Mouse (Mus musculus) midbrain, embryonic 13.5 days (tissue): ENCODE measurements around the gene Pold4. TPM values are rescaled to one million over a fixed set of nuclear protein-coding genes. Genes with fewer than 3 reads are reported as not detected.

Experiments used
- ATAC-seq: fragments of 200-750 bp; cut with Nextera tagmentation; 2 replicates; pipeline ENCODE4 v1.8.0; 2017; ENCODE audit warnings: mild to moderate bottlenecking, moderate TSS enrichment, moderate library complexity
- H3K27ac ChIP-seq: fragments of 300-500 bp; sonication (generic); 2 replicates; pipeline ENCODE4 v1.5.1; 2015; ENCODE audit warnings: inconsistent platforms, mild to moderate bottlenecking, moderate library complexity
- H3K27me3 ChIP-seq: fragments of 300-500 bp; sonication (generic); 2 replicates; pipeline ENCODE4 v1.6.1; 2015; ENCODE audit warnings: mild to moderate bottlenecking, inconsistent platforms
- H3K36me3 ChIP-seq: fragments of 300-500 bp; sonication (generic); 2 replicates; pipeline ENCODE4 v1.6.1; 2015; ENCODE audit warnings: mild to moderate bottlenecking, inconsistent platforms
- H3K4me1 ChIP-seq: fragments of 300-500 bp; sonication (generic); replicated peaks from 2 replicates; pipeline ENCODE4 v1.6.1; 2015; ENCODE audit warnings: inconsistent platforms
- H3K4me2 ChIP-seq: fragments of 300-500 bp; sonication (generic); replicated peaks from 2 replicates; pipeline ENCODE4 v1.6.1; 2015; ENCODE audit warnings: moderate library complexity, mild to moderate bottlenecking, inconsistent platforms
- H3K4me3 ChIP-seq: fragments of 300-500 bp; sonication (generic); replicated peaks from 2 replicates; pipeline ENCODE4 v1.5.1; 2015; ENCODE audit warnings: mild to moderate bottlenecking, inconsistent platforms
- H3K9ac ChIP-seq: fragments of 300-500 bp; sonication (generic); replicated peaks from 2 replicates; pipeline ENCODE4 v1.6.1; 2015; ENCODE audit warnings: mild to moderate bottlenecking, inconsistent platforms
- H3K9me3 ChIP-seq: fragments of 300-500 bp; sonication (generic); 2 replicates; pipeline ENCODE4 v1.6.1; 2016; ENCODE audit warnings: mild to moderate bottlenecking, inconsistent platforms
- WGBS: fragments of 180-500 bp; shearing (Covaris S2); methylation state at CpG from one replicate; pipeline ENCODE4 v1.1.7; 2015; 5-methylcytosine and 5-hydroxymethylcytosine counted together
- polyA plus RNA-seq: library from polyadenylated mRNA; unstranded; fragments of >200 nt; fragmentation: Nextera tagmentation; extraction: Ambion mirVana; gene quantifications from 2 replicates; pipeline ENCODE4 v1.2.1, GENCODE M21; 2015

The Pold4 gene
- polyA plus RNA-seq, 1 experiment from 2014 or later, result 15.3 TPM

DNA sequence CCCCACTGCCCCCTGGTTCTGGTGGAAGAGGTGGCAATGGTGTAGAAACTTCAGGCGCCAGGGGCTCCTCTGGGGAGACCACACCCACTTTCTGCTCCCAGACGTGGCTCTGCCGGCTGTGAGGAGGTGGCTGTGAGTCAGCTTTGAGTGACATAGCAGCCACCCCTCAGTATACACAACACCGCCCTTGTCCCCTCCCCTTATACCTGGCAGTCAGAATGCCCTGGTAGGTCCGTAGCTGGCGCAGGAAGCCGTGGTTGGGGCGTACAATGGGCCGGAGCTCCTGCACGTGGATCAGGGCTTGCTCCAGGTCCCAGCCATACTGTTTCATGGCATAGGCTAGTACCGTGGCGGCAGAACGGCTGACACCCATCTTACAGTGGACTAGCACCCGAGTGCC, 32.0 kb downstream of the Pold4 start:
- WGBS, result 73% methylated on average over 14 of the region's 14 CpGs
- Histone ChIP-seq H3K27me3 (peaks cover 11% of the 10 kb centered on the region), H3K4me1 (peaks cover 1% of the 10 kb centered on the region; the same call in 1 of the 2 replicates), H3K9me3 (no peaks in the 10 kb centered on the region), H3K9ac (no peak overlapping the region), H3K4me2 (no peak overlapping the region), H3K27ac (no peak overlapping the region), H3K4me3 (no peak overlapping the region), H3K36me3 (no peaks in the 10 kb centered on the region)
- no peak for ATAC-seq

DNA sequence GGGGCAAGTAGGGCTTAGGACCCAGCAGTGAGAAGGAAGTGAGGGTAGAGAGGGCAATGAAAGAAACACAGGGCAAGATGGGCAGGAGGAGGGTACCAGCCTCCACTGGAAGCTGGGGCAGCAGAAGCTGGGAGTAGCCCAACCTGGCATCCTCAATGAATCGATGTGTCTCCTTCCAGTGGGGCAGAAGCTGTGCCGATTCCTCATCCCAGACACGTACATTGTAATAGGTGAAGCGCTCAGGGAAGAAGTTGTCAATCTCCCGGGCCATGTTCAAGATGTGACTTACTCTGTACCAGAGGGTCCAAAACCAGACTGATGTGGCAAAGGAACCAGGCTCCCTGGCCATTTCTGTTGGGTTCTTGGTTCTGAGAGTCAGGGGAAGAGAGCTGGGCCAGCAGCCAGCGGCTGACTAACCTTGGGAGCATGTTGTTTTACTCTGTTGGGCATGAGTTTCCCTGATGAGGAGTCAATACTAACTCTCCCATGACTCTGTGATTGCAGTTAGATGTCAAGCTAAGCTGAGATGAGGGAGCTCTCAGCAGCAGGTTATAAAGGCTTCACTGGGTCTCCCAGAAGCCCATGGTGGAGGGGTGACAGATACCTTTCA, 32.6 kb downstream of the Pold4 start:
- no peak for ATAC-seq
- H3K27me3 ChIP-seq, result peaks cover 16% of the 10 kb centered on the region
- H3K9ac ChIP-seq, result no peak overlapping the region
- H3K4me1 ChIP-seq, result peaks cover 7% of the 10 kb centered on the region
- H3K27ac ChIP-seq, result no peak overlapping the region
- H3K4me3 ChIP-seq, result no peak overlapping the region
- H3K9me3 ChIP-seq, result no peaks in the 10 kb centered on the region
- no peaks in the 10 kb centered on the region for H3K36me3 ChIP-seq
- H3K4me2 ChIP-seq, result no peak overlapping the region
- WGBS, result 97% methylated on average over 6 of the region's 6 CpGs

DNA sequence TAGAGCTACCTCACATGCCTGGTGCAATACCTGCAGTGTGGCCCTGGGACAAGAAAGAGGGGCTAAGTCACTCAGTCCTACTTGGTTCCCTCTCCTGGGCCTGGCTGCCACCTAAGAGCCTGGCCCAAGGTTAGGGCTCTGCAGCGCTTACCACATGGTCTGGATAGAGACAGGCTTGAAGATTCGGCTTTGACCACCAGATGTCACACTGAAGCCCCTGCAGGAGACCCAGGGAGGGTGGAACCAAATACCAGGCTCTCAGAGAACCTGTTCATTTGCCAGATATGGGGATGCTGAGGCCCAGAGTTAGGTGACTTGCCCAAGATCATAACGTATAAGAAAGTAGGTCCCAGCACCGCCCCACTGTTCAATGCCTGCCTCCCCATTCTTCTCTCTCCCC, 34.3 kb downstream of the Pold4 start:
- no peak overlapping the region for H3K27ac ChIP-seq
- H3K4me1 ChIP-seq, result peaks cover 7% of the 10 kb centered on the region
- no peak overlapping the region for H3K4me2 ChIP-seq
- no peak overlapping the region for H3K9ac ChIP-seq
- peaks cover 11% of the 10 kb centered on the region for H3K36me3 ChIP-seq
- no peak for ATAC-seq
- H3K9me3 ChIP-seq, result no peaks in the 10 kb centered on the region
- WGBS, result 62% methylated on average over 4 of the region's 4 CpGs
- no peak overlapping the region for H3K4me3 ChIP-seq
- H3K27me3 ChIP-seq, result peaks cover 31% of the 10 kb centered on the region

DNA sequence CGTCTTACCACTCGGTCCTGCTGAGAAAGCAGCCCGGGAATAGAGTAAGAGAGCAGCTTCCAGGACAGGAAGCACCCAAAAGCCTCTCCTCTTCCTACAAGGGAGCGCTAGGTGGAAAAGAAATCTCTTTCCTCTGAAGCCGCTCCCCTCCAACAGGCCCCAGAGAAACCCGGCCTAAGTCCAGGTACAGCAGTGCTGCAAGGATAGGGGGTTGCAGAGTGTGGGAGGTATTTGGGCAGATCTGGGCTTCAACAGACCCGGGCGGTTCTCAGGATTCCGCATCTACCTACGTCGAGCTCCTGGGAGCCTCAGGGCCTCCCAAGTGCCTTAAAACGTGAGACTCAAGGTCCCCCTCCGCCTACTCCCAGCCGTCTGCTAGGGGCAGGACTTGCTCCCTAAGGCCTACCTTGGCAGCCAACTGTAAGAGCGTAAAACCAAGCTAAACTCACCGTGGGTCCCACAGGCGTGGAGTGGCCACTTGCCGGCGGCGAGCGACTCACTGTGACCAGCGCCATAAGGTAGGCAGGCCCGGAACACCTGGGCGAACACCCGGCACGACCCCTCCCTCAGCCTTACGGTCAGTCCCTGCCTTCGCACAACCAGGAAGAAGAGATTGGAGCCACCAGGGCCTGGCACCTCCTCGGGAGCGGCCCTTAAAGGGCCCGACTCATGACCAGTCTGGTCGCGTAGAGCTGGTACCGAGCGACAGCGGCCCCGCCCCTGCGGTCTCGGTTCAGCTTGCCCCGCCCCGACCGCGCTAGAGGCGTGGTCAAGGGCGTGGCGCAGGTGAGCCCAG, 37.1 kb downstream of the Pold4 start, which contains the start of gene Ssh3:
TSS of gene Ssh3 (minus strand) at position 615 of the 796 bp plus-strand sequence.
- Histone ChIP-seq H3K27ac (no peak within 1 kb of the TSS), H3K9ac (0 out of 2 replicates have a peak within 1 kb of the TSS, but pooled peaks have one; percentile 39), H3K4me2 (peak within 1 kb of the TSS; percentile 53), H3K9me3 (no peaks in the 10 kb centered on the region), H3K27me3 (peaks cover 33% of the 10 kb centered on the region), H3K36me3 (peaks cover 31% of the 10 kb centered on the region), H3K4me3 (peak within 1 kb of the TSS; percentile 26), H3K4me1 (peaks cover 7% of the 10 kb centered on the region)
- peak; percentile 43; the same call in 1 of the 2 replicates for ATAC-seq
- 7% methylated on average over 46 of the region's 46 CpGs for WGBS

DNA sequence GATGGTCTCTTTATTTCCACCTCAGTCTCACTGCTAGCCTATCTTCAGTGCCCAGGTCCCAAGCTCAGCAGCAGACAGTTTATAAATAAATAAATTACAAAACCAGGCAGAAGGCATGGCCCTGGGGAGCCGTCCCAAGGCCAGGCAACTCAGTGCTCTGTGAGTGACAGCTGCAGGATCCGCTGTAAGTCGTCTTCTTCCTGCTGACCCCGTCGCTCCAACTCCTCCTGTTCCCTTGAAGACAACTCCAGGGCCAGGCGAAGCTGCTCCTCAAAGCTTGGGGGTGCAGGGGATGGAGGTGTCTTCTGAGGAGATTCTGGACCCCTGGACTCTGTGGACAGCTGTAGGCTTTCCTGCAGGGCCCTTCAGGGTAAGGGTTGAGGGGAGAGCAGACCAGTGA, 38.5 kb downstream of the Pold4 start:
- no peak for ATAC-seq
- WGBS, result 78% methylated on average over 6 of the region's 6 CpGs
- no peak overlapping the region for H3K4me2 ChIP-seq
- H3K9ac ChIP-seq, result no peak overlapping the region
- no peaks in the 10 kb centered on the region for H3K9me3 ChIP-seq
- no peak overlapping the region for H3K4me3 ChIP-seq
- peaks cover 33% of the 10 kb centered on the region for H3K27me3 ChIP-seq
- peaks cover 31% of the 10 kb centered on the region for H3K36me3 ChIP-seq
- H3K4me1 ChIP-seq, result peaks cover 7% of the 10 kb centered on the region
- H3K27ac ChIP-seq, result no peak overlapping the region

DNA sequence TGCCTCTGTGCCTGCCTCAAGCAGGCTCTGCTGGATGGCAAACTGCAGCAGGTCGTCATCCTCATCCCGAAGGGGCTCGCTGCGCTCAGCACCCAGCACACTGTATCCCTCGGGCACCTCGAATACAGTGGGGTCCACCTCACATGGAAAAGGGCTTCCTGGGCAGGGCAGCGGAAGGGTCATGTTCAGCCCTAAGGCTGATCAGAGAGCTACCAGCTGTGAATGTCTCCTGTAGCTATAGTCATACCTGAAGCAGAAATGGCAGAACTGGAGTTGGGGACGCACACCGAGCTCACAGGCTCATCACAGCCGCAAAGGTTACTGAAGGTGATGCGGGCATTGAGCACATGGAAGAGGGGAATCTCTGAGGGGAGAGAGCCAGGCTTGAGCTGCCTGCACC, 39.3 kb downstream of the Pold4 start:
- H3K27ac ChIP-seq, result no peak overlapping the region
- no peak overlapping the region for H3K4me3 ChIP-seq
- H3K9me3 ChIP-seq, result 0 out of 2 replicates have a peak, but pooled peaks cover 3% of the 10 kb centered on the region
- H3K4me1 ChIP-seq, result peaks cover 7% of the 10 kb centered on the region
- 97% methylated on average over 11 of the region's 11 CpGs for WGBS
- peaks cover 33% of the 10 kb centered on the region for H3K27me3 ChIP-seq
- H3K4me2 ChIP-seq, result no peak overlapping the region
- H3K36me3 ChIP-seq, result peaks cover 31% of the 10 kb centered on the region
- no peak for ATAC-seq
- no peak overlapping the region for H3K9ac ChIP-seq

DNA sequence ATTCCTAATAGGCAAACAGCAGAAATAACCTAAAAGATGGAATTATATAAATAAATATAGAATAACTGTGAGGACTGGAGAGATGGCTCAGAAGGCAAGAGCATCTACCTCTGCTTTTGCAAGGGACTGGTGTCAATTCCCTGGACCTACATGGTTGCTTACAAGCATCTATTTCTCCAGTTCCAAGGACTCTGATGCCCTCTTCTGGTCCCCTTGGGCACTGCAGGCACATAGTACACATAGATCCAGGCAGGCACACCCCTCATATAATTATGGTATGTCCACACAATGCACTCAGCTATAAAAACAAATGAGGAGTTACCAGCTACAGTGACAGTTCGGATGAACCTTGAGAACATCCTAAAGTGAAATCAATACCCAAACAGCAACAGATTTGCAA, 47.8 kb downstream of the Pold4 start:
- Histone ChIP-seq H3K27me3 (0 out of 2 replicates have a peak, but pooled peaks cover 5% of the 10 kb centered on the region), H3K9me3 (0 out of 2 replicates have a peak, but pooled peaks cover 3% of the 10 kb centered on the region), H3K36me3 (peaks cover 17% of the 10 kb centered on the region), H3K27ac (no peak overlapping the region), H3K4me2 (no peak overlapping the region), H3K4me1 (peaks cover 23% of the 10 kb centered on the region), H3K9ac (no peak overlapping the region), H3K4me3 (no peak overlapping the region)
- 97% methylated on average over 1 of the region's 1 CpGs for whole genome bisulfite sequencing
- ATAC-seq, result no peak

DNA sequence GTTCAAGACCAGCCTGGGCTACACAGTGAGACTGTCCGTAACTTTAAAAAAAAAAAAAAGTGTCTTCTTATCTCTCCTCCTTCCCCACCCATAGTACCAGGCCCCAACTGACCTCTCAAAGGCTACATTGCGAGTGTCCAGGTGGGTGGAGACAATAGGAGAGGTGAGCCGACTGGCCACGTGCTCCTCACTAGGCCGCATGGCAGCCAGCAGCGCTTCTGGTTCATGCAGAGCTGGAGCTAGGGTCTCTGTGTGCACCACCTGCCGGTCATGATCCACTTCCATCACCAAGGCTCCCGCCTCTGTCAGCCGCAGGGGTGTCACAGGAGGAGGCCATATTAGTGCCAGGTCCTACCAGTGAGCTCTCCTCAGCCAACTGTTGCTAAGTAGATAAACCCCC, 48.7 kb downstream of the Pold4 start:
- Histone ChIP-seq H3K27me3 (0 out of 2 replicates have a peak, but pooled peaks cover 5% of the 10 kb centered on the region), H3K4me3 (no peak overlapping the region), H3K9me3 (0 out of 2 replicates have a peak, but pooled peaks cover 3% of the 10 kb centered on the region), H3K4me1 (peaks cover 23% of the 10 kb centered on the region), H3K4me2 (no peak overlapping the region), H3K9ac (no peak overlapping the region; the same call in 1 of the 2 replicates), H3K27ac (no peak overlapping the region), H3K36me3 (peaks cover 22% of the 10 kb centered on the region)
- WGBS, result 93% methylated on average over 9 of the region's 9 CpGs
- ATAC-seq, result no peak

DNA sequence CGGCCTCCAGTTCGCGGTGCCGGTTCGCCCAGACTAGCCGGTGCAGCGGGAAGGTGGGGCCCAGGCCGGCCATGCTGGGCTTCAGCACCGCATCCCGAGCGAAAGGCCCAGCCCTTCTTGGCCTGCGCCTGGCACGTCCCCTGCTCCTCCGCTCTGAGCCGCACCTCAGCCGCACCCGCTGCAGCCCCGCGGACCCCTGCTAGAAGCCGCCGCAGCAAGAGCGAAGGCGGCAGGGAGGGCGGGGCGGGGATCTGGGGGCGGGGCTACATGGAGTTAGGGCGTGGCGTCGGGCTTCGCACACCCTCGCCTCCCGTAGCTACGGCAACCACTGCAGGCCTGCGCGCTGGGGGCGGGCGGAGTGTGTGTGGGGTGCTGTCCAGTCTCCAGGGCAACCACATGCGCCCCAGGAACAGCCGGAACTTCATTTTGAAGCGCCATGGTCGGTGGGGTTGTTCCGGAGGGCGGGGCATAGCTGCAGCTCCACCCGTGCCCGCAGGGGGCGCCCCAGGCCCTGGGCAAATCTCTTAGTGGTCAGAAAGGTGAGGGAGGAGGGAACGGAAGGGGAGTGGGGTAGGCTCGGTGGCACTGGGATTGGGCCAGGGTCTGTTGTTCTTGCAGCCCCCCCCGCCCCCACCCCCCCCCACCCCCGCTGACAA, 51.3 kb downstream of the Pold4 start, which contains the start of gene Ankrd13d:
TSS of gene Ankrd13d (minus strand) at position 240 of the 656 bp plus-strand sequence.
- peak; percentile 95 for ATAC-seq
- Histone ChIP-seq H3K4me3 (peak within 1 kb of the TSS; percentile 60), H3K9me3 (no peaks in the 10 kb centered on the region), H3K4me1 (peaks cover 23% of the 10 kb centered on the region), H3K4me2 (peak within 1 kb of the TSS; percentile 74), H3K27me3 (0 out of 2 replicates have a peak, but pooled peaks cover 5% of the 10 kb centered on the region), H3K27ac (peak within 1 kb of the TSS; percentile 56; the same call in 1 of the 2 replicates), H3K9ac (peak within 1 kb of the TSS; percentile 84), H3K36me3 (peaks cover 48% of the 10 kb centered on the region)
- under 1% methylated on average over 50 of the region's 50 CpGs for WGBS
